Mouse (Mus musculus): ENCODE data around the gene Sema5a.
A peak's percentile ranks its signal among the peaks of the same experiment; 100 is the strongest.

Sema5a gene

GRCm38 (mm10) chr15:32257340-32257739, 12.7 kb downstream of the Sema5a start:
- no peak for DNase-seq

- DNase-seq: peak; percentile 54
These were observed 13.3 kb downstream of the Sema5a start for GRCm38 (mm10) chr15:32257886-32258319.

GRCm38 (mm10) chr15:32259362-32260096, 14.9 kb downstream of the Sema5a start:
- DNase-seq: no peak

DNA sequence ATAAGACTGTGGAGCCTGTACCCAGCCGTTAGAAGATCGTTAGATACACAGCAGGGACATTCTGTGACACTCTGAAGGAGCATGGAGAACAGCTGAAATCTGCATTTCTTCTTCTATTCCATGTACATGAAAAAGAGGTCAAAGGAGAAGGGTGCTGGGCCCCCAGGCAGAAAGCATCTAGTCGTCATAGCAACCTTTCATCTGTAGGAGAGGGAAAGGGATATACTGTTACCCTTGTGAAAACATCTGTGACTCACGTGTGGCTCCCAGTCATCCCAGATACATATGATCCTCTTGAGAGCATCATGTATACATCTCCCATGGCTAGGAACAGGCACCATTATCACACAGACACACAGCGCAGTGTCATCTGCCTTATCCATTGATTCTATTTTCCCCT, 16.3 kb downstream of the Sema5a start:
- no peak for DNase-seq

GRCm38 (mm10) chr15:32263651-32264050, 19.0 kb downstream of the Sema5a start:
- no peak for DNase-seq

DNA sequence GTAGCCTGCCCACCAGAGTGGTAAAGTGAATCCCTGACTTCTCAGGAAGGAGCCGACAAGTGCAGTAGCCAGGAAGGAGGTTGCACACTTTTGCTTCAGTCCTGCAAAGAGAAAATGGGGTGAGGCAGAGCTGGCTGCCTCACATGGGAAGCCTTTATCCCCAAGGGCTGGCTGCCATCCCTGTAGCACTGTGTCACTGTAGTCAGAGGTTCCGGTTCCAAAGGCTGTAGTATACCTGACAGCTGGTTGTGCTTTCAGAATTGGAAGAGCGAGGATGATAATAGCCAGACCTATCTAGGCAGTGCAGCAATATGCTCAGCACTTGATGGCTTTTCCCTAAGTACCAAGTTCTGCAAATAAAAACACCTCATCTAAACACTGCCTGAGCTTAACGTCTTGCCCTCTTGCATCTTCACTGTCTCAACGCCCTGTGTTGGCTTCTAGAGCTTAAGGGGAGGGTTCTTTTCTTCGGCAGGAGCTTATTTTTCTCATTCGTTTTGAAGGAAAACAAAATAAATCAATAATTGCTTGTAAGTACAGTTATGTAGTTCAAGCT, 20.3 kb downstream of the Sema5a start:
- no peak for DNase-seq

- DNase-seq: no peak
These were observed 20.8 kb downstream of the Sema5a start for GRCm38 (mm10) chr15:32265378-32265934.

- DNase-seq: no peak
These were observed 21.7 kb downstream of the Sema5a start for GRCm38 (mm10) chr15:32266122-32266820.

DNA sequence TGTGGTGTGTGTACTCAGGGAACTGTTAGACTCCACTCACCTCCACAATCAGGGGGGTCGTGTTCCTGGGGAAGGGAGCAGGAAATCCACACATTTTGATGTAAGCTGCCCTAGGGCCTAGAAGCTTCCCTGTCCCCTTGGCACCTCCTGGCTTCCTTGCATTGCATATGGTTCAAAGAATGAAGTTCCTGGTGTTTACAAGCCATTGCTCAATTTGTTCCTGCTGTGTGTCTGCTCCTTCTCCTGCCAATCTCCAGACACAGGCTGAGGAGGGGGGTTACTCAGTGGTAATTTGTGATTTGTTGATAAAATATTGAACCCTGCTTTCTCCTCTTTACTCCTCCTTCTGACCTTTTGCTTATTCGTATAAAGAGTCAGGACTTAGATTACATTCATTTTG, 25.5 kb downstream of the Sema5a start:
- DNase-seq: no peak

DNA sequence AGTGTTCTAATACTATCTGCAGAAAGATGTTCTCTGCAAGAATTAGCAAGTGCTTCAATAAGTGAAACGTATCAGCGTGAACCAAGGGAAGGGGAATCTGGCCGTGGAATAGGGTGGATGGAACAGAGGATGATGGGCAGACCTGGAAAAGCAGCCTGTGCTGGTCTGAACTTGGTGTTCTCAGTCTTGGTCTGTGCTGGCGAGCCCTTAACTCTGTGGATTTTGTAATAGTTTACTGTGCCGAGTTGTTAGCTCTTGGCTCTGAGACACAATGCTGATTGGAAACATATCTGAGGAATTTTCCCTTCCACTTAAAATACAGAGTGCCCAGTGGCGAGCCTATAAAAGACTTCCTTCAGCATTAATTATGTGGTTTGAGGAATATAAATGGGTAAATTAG, 29.3 kb downstream of the Sema5a start:
- no peak for DNase-seq

- DNase-seq: no peak
These were observed 30.4 kb downstream of the Sema5a start for GRCm38 (mm10) chr15:32275020-32275419.

DNA sequence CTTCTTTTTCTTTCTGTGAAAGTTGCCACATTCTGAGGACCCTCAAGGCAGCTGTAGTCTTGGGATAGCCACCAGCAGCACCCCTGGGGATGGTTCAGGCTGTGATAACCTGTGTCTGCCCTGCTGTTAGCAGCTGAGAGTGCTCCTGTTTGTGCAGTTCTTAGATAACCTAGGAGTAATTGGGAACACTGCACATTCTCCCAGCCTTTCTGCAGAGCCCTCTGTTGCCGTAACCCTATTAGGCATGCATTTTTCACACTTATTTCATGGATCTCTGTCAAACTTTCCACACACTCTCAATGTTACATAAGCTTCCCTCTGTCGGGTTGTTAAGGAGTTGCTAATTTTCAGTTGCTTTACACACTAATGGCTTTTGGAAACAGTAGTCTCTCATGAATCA, 34.0 kb downstream of the Sema5a start:
- DNase-seq: no peak

GRCm38 (mm10) chr15:32281374-32281773, 36.8 kb downstream of the Sema5a start:
- DNase-seq: no peak

DNA sequence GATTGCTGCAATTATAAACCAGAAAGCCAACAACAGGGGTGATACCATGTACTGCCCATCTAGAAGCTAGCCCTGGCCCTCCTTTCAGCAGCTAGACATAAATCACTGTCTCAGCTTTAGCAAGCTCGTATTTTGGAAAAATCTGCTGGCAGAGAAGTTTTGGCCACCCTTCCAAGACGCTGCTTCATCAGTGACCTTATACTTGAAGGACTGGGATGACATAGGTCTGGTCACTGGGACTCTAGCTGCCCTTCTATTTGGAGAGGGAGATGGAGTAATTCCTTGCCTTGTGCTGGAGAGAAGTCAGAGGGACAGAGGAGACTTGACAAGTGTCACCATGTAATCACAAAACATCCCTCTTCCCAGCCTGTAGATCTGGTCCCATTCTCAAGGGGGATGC, 40.1 kb downstream of the Sema5a start:
- DNase-seq: no peak

DNA sequence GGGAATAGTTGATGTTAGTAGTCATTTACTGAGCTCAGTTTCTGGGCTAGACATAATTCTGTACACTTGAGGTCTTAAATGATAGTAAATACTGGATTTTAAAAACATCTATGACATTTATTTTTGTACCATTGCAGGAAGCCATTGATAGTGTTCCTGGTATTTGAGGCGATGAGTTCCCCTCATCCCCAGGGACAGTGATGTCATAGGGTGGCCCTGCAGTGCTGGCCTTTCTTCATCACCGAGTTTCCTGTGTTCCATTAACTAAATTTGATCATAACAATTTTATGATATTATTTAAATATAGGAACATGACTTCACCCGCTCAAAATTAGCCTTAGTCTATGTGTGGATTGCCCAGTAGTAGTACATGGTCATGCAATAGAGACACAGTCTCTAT, 41.7 kb downstream of the Sema5a start:
- DNase-seq: no peak

GRCm38 (mm10) chr15:32288480-32288879, 43.9 kb downstream of the Sema5a start:
- no peak for DNase-seq

GRCm38 (mm10) chr15:32291000-32291399, 46.4 kb downstream of the Sema5a start:
- no peak for DNase-seq

- DNase-seq: no peak
These were observed 51.9 kb downstream of the Sema5a start for GRCm38 (mm10) chr15:32296523-32296922.

DNA sequence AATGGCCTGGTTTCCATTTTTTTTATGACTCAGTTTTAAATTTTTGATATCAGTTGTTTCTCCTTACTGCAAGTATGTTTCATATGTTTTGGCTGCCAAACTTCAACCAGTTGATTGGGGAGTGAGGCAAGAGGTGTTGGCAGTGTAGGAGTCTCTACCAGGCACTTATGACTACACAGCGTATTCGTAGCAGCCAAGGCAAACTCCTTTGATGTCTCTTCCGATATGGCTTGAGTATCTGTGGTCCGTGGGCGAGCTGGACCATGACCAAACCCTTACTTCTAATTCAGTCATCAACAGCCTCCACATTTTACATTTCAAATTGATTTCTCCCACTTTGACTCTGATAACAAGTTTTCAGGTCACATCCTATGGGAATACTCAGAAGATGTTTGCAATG, 52.7 kb downstream of the Sema5a start:
- DNase-seq: peak; percentile 15

DNA sequence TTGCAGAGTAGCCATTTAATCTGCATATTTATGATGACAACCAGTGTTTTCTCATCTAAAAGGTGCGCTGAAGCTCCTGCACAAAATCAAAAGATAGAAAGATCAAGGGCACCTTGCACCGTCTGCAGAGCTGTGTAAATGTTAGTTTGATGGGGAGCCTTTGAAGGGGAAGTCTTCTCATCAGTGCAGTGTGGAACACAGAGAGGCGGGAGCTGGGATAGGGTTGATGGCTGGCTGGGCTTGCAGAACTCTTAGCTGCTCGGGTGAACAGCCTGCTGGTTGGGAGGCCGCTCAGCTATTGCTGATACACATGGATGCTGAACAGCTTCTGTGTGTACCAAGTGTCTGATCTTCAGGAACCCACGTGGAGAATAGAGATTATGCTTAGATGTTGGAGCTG, 53.9 kb downstream of the Sema5a start:
- DNase-seq: no peak

- DNase-seq: no peak
These were observed 56.4 kb downstream of the Sema5a start for GRCm38 (mm10) chr15:32300991-32301390.

GRCm38 (mm10) chr15:32306557-32307243, 62.1 kb downstream of the Sema5a start:
- no peak for DNase-seq

DNA sequence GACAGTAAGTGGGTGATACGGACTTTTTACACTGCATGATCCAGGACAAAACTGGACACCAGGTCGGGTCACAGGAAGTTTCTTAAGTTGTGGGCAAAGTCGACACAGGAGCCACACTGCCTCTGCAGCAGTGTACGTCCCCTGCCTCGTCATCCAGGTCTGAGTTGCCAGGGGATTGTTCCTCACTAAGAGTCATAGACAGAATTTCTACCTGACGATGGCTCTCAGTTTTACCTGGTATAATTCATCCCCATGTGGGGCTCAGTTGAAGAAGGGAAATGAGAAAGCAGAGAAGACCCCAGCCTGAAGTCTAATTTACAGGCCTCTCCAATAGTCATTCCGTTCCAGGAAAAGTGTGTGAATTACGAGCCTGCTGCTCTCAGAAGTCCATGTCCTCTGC, 66.2 kb downstream of the Sema5a start:
- no peak for DNase-seq
